Mouse (Mus musculus) midbrain, embryonic 11.5 days (tissue): ENCODE results near the gene Sepsecs. TPM values are rescaled to one million over a fixed set of nuclear protein-coding genes. Genes with fewer than 3 reads are reported as not detected.

Experiments
- ATAC-seq: fragments of 200-750 bp; cut with Nextera tagmentation; 2 replicates; pipeline ENCODE4 v1.8.0; 2017; ENCODE audit warnings: moderate TSS enrichment, moderate library complexity; ENCODE audit not compliant: low FRiP score
- DNase-seq: peaks from one replicate; pipeline ENCODE4 v3.0.0; 2015; ENCODE audit warnings: low spot score; ENCODE audit errors: missing footprints
- H3K27ac ChIP-seq: fragments of 300-500 bp; sonication (generic); 2 replicates; pipeline ENCODE4 v1.5.1; 2014; ENCODE audit warnings: low read depth, low read length
- H3K27me3 ChIP-seq: fragments of 300-500 bp; sonication (generic); 2 replicates; pipeline ENCODE4 v1.6.1; 2014; ENCODE audit warnings: mild to moderate bottlenecking, low read length, moderate library complexity, mixed read lengths; ENCODE audit not compliant: control insufficient read depth, insufficient read depth
- H3K36me3 ChIP-seq: fragments of 300-500 bp; sonication (generic); 2 replicates; pipeline ENCODE4 v1.6.1; 2014; ENCODE audit warnings: mild to moderate bottlenecking, low read length, moderate library complexity, mixed read lengths; ENCODE audit not compliant: control insufficient read depth, insufficient read depth
- H3K4me1 ChIP-seq: fragments of 300-500 bp; sonication (generic); 2 replicates; pipeline ENCODE4 v1.6.1; 2014; ENCODE audit warnings: low read length; ENCODE audit not compliant: control insufficient read depth, insufficient read depth
- H3K4me2 ChIP-seq: fragments of 300-500 bp; sonication (generic); 2 replicates; pipeline ENCODE4 v1.6.1; 2014; ENCODE audit warnings: mild to moderate bottlenecking, moderate library complexity
- H3K4me3 ChIP-seq: fragments of 300-500 bp; sonication (generic); 2 replicates; pipeline ENCODE4 v1.5.1; 2014; ENCODE audit warnings: low read depth, low read length
- H3K9ac ChIP-seq: fragments of 300-500 bp; sonication (generic); 2 replicates; pipeline ENCODE4 v1.6.1; 2014; ENCODE audit warnings: low read length
- H3K9me3 ChIP-seq: fragments of 300-500 bp; sonication (generic); 2 replicates; pipeline ENCODE4 v1.6.1; 2016; ENCODE audit warnings: low read length; ENCODE audit not compliant: control insufficient read depth
- WGBS: fragments of 180-500 bp; shearing (Covaris S2); extraction: QIAGEN DNeasy Blood & Tissue Kit; methylation state at CpG from one replicate; pipeline ENCODE4 v1.1.7; 2014; 5-methylcytosine and 5-hydroxymethylcytosine counted together
- polyA plus RNA-seq: library from polyadenylated mRNA; unstranded; fragments of >200 nt; fragmentation: Nextera tagmentation; extraction: Ambion mirVana; gene quantifications from 2 replicates; pipeline ENCODE4 v1.2.1, GENCODE M21; 2014

Sepsecs gene
- polyA plus RNA-seq, 1 experiment from 2014 or later = 8.0 TPM

DNA sequence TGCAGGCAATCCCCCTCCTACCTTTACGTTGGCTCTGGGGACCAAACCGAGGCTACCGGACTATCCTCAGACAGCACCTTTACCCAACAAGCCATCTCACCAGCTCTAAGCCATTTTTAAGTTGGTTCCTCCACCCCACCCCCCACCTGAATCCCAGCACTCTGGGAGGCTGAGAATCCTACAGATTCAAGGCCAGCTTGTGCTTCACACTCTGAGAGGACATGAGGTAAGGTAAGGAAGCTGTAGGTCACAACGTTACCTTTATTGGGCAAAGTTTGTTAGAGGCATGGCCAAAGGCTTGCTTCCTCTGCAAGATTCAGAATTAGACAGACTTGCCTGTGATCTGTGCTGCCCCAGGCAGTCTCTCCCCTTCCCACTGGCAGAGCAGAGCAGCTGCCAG lies 10.7 kb upstream of the Sepsecs start:
- Histone ChIP-seq H3K36me3 (no peaks in the 10 kb centered on the region), H3K4me1 (no peaks in the 10 kb centered on the region), H3K27me3 (no peaks in the 10 kb centered on the region), H3K4me2 (no peak overlapping the region), H3K9ac (no peak overlapping the region), H3K27ac (no peak overlapping the region), H3K9me3 (no peaks in the 10 kb centered on the region), H3K4me3 (no peak overlapping the region)
- ATAC-seq (no peak), DNase-seq (peak; percentile 79)
- 61% methylated on average over 4 of the region's 4 CpGs for WGBS

DNA sequence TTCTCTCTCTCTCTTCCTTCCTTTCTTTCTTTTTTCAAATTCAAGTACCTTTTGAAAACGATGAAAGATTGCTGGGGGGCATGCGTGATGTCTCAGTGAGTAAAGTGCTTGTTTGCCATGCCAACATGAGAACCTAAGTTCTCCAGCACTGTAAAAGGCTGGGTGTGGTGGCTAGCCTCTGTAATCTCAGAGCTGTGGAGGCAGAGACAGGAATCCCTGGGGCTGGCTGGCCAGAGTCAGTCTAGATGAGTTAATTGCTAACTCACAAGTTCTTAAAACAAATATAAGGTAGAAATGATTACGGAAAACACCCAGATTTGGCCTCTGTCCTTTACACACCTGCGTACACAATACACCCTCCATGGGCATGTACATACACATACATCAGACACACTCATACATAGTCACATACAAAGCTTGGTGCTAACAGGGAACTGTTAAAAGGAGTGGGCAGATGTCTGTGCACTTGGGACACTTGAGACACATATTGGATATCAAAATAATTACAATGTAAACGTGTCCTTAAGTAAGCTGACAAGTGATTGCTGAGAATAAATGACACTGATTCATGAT lies 9.1 kb upstream of the Sepsecs start:
- Histone ChIP-seq H3K4me3 (no peak overlapping the region), H3K9ac (no peak overlapping the region), H3K27ac (no peak overlapping the region), H3K36me3 (no peaks in the 10 kb centered on the region), H3K4me1 (peaks cover 5% of the 10 kb centered on the region; the same call in 1 of the 2 replicates), H3K4me2 (no peak overlapping the region), H3K27me3 (no peaks in the 10 kb centered on the region), H3K9me3 (no peaks in the 10 kb centered on the region)
- DNase-seq = no peak
- ATAC-seq = no peak
- WGBS = 89% methylated on average over 5 of the region's 5 CpGs

DNA sequence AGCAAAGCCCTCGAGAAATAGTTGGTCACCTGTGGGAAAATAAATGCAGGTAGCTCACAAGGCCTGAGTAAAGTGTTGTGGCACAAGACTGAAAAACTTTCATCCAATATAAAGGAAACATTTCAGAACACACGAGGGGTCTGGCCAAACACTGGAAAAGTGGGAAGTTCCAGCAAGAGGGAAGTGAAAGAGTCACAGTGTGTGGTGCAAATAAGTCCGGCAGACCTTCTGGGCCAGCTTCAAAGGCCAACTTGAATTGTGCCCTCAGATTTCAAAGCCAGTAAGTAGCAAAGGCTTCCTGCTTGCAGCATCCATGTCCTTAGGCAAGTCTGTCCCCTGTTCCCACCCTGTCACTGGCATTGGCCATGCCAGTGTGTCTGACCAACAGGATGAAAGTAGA lies 7.6 kb upstream of the Sepsecs start:
- no peaks in the 10 kb centered on the region for H3K27me3 ChIP-seq
- H3K27ac ChIP-seq = no peak overlapping the region
- no peak overlapping the region for H3K4me2 ChIP-seq
- H3K4me3 ChIP-seq = no peak overlapping the region
- peak; percentile 74 for DNase-seq
- ATAC-seq = no peak
- 66% methylated on average over 3 of the region's 3 CpGs for WGBS
- peaks cover 9% of the 10 kb centered on the region; the same call in 1 of the 2 replicates for H3K4me1 ChIP-seq
- no peaks in the 10 kb centered on the region for H3K9me3 ChIP-seq
- H3K9ac ChIP-seq = no peak overlapping the region
- no peaks in the 10 kb centered on the region for H3K36me3 ChIP-seq

DNA sequence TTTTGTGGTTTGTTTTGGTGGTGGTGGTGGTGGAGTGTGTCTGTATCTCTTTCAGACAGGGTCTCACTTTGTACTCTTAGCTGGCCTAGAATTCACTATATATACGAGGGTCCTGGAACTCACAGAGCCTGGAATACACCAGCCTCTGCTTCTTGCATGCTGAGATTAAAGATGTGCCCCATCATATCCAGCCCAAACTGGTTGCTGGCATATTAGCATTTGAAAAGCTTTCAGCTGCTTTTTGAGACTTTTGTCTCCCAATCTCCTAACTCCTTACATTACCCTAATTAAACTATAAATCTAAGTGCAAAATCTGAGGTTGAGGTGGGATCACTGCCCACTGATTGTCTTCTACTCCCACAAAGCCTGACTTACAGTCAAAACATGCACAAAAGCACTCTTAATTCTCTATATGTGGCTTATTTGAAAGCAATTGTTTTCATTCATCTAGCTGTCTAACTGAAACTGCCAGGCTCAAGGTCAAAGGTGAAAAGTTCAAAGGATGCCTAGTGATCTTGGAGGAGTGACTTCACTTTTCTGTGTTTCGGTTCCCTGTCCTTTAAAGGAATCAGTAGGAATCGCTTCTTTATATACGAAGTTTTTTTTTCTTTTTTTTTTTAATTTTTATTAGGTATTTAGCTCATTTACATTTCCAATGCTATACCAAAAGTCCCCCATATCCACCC lies 5.0 kb upstream of the Sepsecs start:
- Histone ChIP-seq H3K9ac (no peak overlapping the region), H3K27ac (no peak overlapping the region), H3K4me1 (peaks cover 9% of the 10 kb centered on the region; the same call in 1 of the 2 replicates), H3K27me3 (no peaks in the 10 kb centered on the region), H3K4me2 (no peak overlapping the region), H3K4me3 (no peak overlapping the region), H3K9me3 (no peaks in the 10 kb centered on the region), H3K36me3 (no peaks in the 10 kb centered on the region)
- 37% methylated on average over 4 of the region's 4 CpGs for WGBS
- ATAC-seq (no peak), DNase-seq (peak; percentile 84)

DNA sequence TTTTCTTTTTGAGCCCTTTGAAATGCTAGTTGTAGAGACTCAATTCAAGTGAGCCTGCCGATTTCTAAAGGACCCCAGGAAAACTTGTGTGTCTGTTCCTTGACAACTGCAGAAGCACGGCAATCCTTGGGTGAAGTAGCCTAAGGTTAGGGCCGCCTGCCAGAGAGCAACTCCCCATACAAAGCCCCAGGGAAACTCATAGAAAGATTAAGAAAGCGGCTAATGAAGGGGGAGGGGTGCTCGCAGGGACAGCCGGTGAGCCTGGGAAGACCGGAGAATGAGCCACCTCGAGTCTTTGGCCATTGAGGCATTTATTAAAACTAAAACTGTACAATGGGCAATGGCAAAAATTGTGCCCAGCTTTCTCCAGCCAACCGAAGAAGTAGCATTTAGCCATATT lies 3.8 kb upstream of the Sepsecs start:
- Histone ChIP-seq H3K27ac (no peak overlapping the region), H3K9me3 (no peaks in the 10 kb centered on the region), H3K4me2 (no peak overlapping the region), H3K27me3 (no peaks in the 10 kb centered on the region), H3K4me3 (no peak overlapping the region), H3K36me3 (no peaks in the 10 kb centered on the region), H3K4me1 (peaks cover 12% of the 10 kb centered on the region; the same call in 1 of the 2 replicates), H3K9ac (no peak overlapping the region)
- WGBS = 24% methylated on average over 9 of the region's 9 CpGs
- ATAC-seq = no peak
- peak; percentile 82 for DNase-seq

DNA sequence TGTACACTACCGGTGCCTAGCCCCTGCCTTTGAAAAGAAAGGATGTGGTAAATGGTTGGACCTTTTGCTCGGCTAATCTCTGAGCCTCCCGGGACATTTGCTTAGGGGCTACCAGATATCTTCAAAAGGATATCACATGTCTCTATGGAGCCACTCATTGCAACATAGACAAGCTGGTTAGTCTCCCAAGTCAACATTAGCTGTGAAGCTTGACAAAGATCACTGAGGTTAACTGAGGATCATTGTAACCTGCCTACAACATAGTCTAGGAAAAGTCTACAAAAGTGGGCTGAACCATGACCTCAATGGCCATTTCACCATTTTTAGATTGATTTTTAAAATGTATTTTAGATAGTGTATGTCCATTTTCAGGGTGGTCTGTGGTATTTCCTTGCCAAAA lies 1.2 kb upstream of the Sepsecs start:
- Histone ChIP-seq H3K27me3 (no peaks in the 10 kb centered on the region), H3K4me2 (no peak overlapping the region), H3K9me3 (no peaks in the 10 kb centered on the region), H3K4me3 (no peak overlapping the region), H3K4me1 (peaks cover 12% of the 10 kb centered on the region; the same call in 1 of the 2 replicates), H3K27ac (no peak overlapping the region), H3K36me3 (no peaks in the 10 kb centered on the region), H3K9ac (no peak overlapping the region)
- ATAC-seq (no peak), DNase-seq (no peak)
- WGBS = 59% methylated on average over 3 of the region's 3 CpGs

DNA sequence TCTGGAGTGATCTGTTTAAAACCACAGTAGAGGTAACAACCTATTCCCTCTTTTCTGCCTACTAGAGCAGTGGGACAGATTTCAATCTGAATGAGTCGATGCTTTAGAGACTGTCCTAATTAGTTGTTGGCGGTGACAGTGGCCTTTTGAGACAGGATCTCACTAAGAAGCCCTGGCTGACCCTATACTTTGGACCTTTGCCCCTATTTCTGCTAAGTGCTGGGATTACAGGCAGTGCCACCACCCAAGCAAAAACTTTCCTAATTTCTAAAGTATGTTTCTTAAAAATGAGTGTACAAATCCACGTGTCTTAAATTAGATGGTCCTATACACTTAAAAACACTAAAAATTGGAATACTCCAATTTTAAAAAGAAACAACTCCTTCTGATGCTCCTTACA lies 2.7 kb downstream of the Sepsecs start:
- no peaks in the 10 kb centered on the region; the same call in 1 of the 2 replicates for H3K36me3 ChIP-seq
- H3K4me2 ChIP-seq = no peak overlapping the region
- 86% methylated on average over 3 of the region's 3 CpGs for whole genome bisulfite sequencing
- no peaks in the 10 kb centered on the region for H3K27me3 ChIP-seq
- ATAC-seq (no peak), DNase-seq (no peak)
- H3K4me1 ChIP-seq = peaks cover 3% of the 10 kb centered on the region; the same call in 1 of the 2 replicates
- H3K9ac ChIP-seq = no peak overlapping the region
- no peak overlapping the region for H3K4me3 ChIP-seq
- H3K27ac ChIP-seq = no peak overlapping the region
- H3K9me3 ChIP-seq = no peaks in the 10 kb centered on the region

DNA sequence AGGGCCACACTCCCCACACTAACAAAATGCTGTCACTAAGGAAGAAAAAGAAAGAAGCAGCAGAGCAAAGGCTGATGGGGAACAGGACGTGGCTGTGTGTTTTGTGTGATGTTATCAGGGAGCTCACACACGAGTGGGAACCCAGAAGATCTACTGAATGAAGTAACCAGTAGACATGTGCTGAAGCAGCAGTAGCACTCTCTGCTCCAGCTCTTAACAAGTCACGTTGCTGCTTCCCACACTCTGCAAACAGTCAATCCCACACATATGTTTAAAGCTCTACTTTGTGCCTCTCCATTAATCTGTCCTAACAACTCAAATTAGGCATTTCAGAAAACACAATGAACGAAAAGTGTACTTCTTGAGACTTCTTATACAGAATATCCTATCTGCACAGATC lies 11.6 kb downstream of the Sepsecs start:
- Histone ChIP-seq H3K9ac (no peak overlapping the region), H3K36me3 (peaks cover 2% of the 10 kb centered on the region; the same call in 1 of the 2 replicates), H3K27me3 (no peaks in the 10 kb centered on the region), H3K4me3 (no peak overlapping the region), H3K27ac (no peak overlapping the region), H3K4me2 (no peak overlapping the region), H3K9me3 (no peaks in the 10 kb centered on the region), H3K4me1 (no peaks in the 10 kb centered on the region)
- DNase-seq = no peak
- ATAC-seq = no peak
- WGBS = 81% methylated on average over 4 of the region's 4 CpGs

DNA sequence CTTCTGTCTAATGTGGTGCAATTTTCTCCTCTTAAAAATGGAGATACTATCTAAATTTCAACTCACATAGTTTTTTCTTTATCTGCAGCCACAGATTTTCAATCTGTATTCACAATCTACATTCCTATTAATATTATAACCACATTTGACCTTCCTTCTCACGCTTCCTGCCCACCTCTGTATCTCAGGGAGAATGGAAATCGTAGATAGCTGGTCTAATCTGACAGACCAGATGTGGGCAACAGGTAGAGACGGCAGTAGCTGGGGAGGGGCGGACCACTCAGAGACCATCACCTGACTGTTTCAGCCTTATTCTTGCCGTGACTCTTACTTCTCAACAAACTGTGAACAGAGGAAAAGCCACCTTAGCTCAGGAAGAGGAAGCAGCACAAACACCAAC lies 12.2 kb downstream of the Sepsecs start:
- Histone ChIP-seq H3K4me1 (no peaks in the 10 kb centered on the region), H3K4me3 (no peak overlapping the region), H3K27me3 (no peaks in the 10 kb centered on the region), H3K27ac (no peak overlapping the region), H3K4me2 (no peak overlapping the region), H3K9ac (no peak overlapping the region), H3K36me3 (peaks cover 2% of the 10 kb centered on the region; the same call in 1 of the 2 replicates), H3K9me3 (no peaks in the 10 kb centered on the region)
- 91% methylated on average over 5 of the region's 5 CpGs for WGBS
- ATAC-seq = no peak
- no peak for DNase-seq
